Mouse (Mus musculus): ENCODE measurements around the gene Olfr684. TPM values are rescaled to one million over a fixed set of nuclear protein-coding genes. Genes with fewer than 3 reads are reported as not detected.
A peak's percentile ranks its signal among the peaks of the same experiment; 100 is the strongest.

Olfr684 gene
- not detected in 2 replicates for polyA plus RNA-seq (2015; fragmentation: Nextera tagmentation; extraction: Ambion mirVana)

- no peaks in the 10 kb centered on the region for H3K4me1 ChIP-seq (replicated peaks; ENCODE audit: insufficient read depth, low read length)
- no peaks in the 10 kb centered on the region for H3K36me3 ChIP-seq (ENCODE audit: insufficient read depth, low read length)
- WGBS, result 74% methylated on average over 1 of the region's 1 CpGs
- DNase-seq (ENCODE audit: low spot score) (no peak), ATAC-seq (replicated peaks; ENCODE audit: low FRiP score, low read depth) (no peak)
- no peak within 1 kb of the TSS for H3K4me3 ChIP-seq (replicated peaks; ENCODE audit: low read depth, low read length)
- no peak for TF ChIP-seq CTCF (IDR thresholded peaks at IDR 0.05; ENCODE audit: low read depth)
- H3K27ac ChIP-seq, result no peak within 1 kb of the TSS
- H3K4me2 ChIP-seq (ENCODE audit: low read length), result no peak within 1 kb of the TSS
- no peak within 1 kb of the TSS for H3K9ac ChIP-seq (ENCODE audit: low read depth, low read length)
- no peaks in the 10 kb centered on the region for H3K9me3 ChIP-seq (replicated peaks; ENCODE audit: low read length)
- no peaks in the 10 kb centered on the region for H3K27me3 ChIP-seq (ENCODE audit: insufficient read depth, low read length)
Observed at GRCm38 (mm10) chr7:105163553-105163952, at the start of gene Olfr684. Gene Olfr684, minus strand, starts transcription at chr7:105163653.

GRCm38 (mm10) chr7:105207385-105207784 is 43.9 kb upstream of the Olfr684 start, which contains the start of gene Olfr686:
Gene Olfr686, minus strand, starts transcription at chr7:105207485.
- no peak within 1 kb of the TSS for H3K4me3 ChIP-seq (replicated peaks; ENCODE audit: low read depth, low read length)
- DNase-seq (ENCODE audit: low spot score), result no peak
- no peak within 1 kb of the TSS for H3K27ac ChIP-seq
- no peaks in the 10 kb centered on the region for H3K36me3 ChIP-seq (ENCODE audit: insufficient read depth, low read length)
- ATAC-seq (replicated peaks; ENCODE audit: low FRiP score, low read depth), result no peak
- no peaks in the 10 kb centered on the region for H3K9me3 ChIP-seq (replicated peaks; ENCODE audit: low read length)
- no peak within 1 kb of the TSS for H3K9ac ChIP-seq (ENCODE audit: low read depth, low read length)
- TF ChIP-seq CTCF (IDR thresholded peaks at IDR 0.05; ENCODE audit: low read depth), result no peak
- H3K27me3 ChIP-seq (ENCODE audit: insufficient read depth, low read length), result no peaks in the 10 kb centered on the region
- no peaks in the 10 kb centered on the region for H3K4me1 ChIP-seq (replicated peaks; ENCODE audit: insufficient read depth, low read length)
- no peak within 1 kb of the TSS for H3K4me2 ChIP-seq (ENCODE audit: low read length)

- DNase-seq (ENCODE audit: low spot score) (no peak), ATAC-seq (replicated peaks; ENCODE audit: low FRiP score, low read depth) (no peak)
- no peak within 1 kb of the TSS for H3K4me3 ChIP-seq (replicated peaks; ENCODE audit: low read depth, low read length)
- H3K4me2 ChIP-seq (ENCODE audit: low read length), result no peak within 1 kb of the TSS
- no peak within 1 kb of the TSS for H3K9ac ChIP-seq (ENCODE audit: low read depth, low read length)
- H3K9me3 ChIP-seq (replicated peaks; ENCODE audit: low read length), result no peaks in the 10 kb centered on the region
- no peaks in the 10 kb centered on the region for H3K4me1 ChIP-seq (replicated peaks; ENCODE audit: insufficient read depth, low read length)
- no peaks in the 10 kb centered on the region for H3K36me3 ChIP-seq (ENCODE audit: insufficient read depth, low read length)
- no peak for TF ChIP-seq CTCF (IDR thresholded peaks at IDR 0.05; ENCODE audit: low read depth)
- WGBS, result 76% methylated on average over 1 of the region's 1 CpGs
- no peaks in the 10 kb centered on the region for H3K27me3 ChIP-seq (ENCODE audit: insufficient read depth, low read length)
- no peak within 1 kb of the TSS for H3K27ac ChIP-seq
Observed at GRCm38 (mm10) chr7:105185912-105186311, 22.5 kb upstream of the Olfr684 start, which contains the start of gene Olfr685. Gene Olfr685, minus strand, starts transcription at chr7:105186012.

GRCm38 (mm10) chr7:105170773-105171172 is 7.3 kb upstream of the Olfr684 start:
- 52% methylated on average over 4 of the region's 4 CpGs for WGBS
- H3K4me1 ChIP-seq (replicated peaks; ENCODE audit: insufficient read depth, low read length), result no peaks in the 10 kb centered on the region
- H3K27ac ChIP-seq, result no peak overlapping the region
- H3K4me2 ChIP-seq (ENCODE audit: low read length), result no peak overlapping the region
- no peak for ATAC-seq (replicated peaks; ENCODE audit: low FRiP score, low read depth)
- H3K27me3 ChIP-seq (ENCODE audit: insufficient read depth, low read length), result no peaks in the 10 kb centered on the region
- no peaks in the 10 kb centered on the region for H3K36me3 ChIP-seq (ENCODE audit: insufficient read depth, low read length)
- H3K4me3 ChIP-seq (replicated peaks; ENCODE audit: low read depth, low read length), result no peak overlapping the region
- peak; percentile 68 for TF ChIP-seq CTCF (IDR thresholded peaks at IDR 0.05; ENCODE audit: low read depth)
- H3K9ac ChIP-seq (ENCODE audit: low read depth, low read length), result no peak overlapping the region
- no peaks in the 10 kb centered on the region for H3K9me3 ChIP-seq (replicated peaks; ENCODE audit: low read length)
- DNase-seq (ENCODE audit: low spot score), result peak; percentile 48

GRCm38 (mm10) chr7:105146912-105147311 is 16.5 kb downstream of the Olfr684 start, which contains the start of gene Olfr683:
Gene Olfr683, minus strand, starts transcription at chr7:105147012.
- WGBS, result 71% methylated on average over 1 of the region's 1 CpGs
- H3K27ac ChIP-seq, result no peak within 1 kb of the TSS
- no peaks in the 10 kb centered on the region for H3K27me3 ChIP-seq (ENCODE audit: insufficient read depth, low read length)
- no peak within 1 kb of the TSS for H3K4me3 ChIP-seq (replicated peaks; ENCODE audit: low read depth, low read length)
- H3K36me3 ChIP-seq (ENCODE audit: insufficient read depth, low read length), result no peaks in the 10 kb centered on the region
- no peak for TF ChIP-seq CTCF (IDR thresholded peaks at IDR 0.05; ENCODE audit: low read depth)
- DNase-seq (ENCODE audit: low spot score) (no peak), ATAC-seq (replicated peaks; ENCODE audit: low FRiP score, low read depth) (no peak)
- no peaks in the 10 kb centered on the region for H3K4me1 ChIP-seq (replicated peaks; ENCODE audit: insufficient read depth, low read length)
- no peaks in the 10 kb centered on the region for H3K9me3 ChIP-seq (replicated peaks; ENCODE audit: low read length)
- no peak within 1 kb of the TSS for H3K4me2 ChIP-seq (ENCODE audit: low read length)
- H3K9ac ChIP-seq (ENCODE audit: low read depth, low read length), result no peak within 1 kb of the TSS

GRCm38 (mm10) chr7:105141275-105141674 is 22.2 kb downstream of the Olfr684 start:
- Histone ChIP-seq H3K4me3 (replicated peaks; ENCODE audit: low read depth, low read length) (no peak overlapping the region), H3K4me1 (replicated peaks; ENCODE audit: insufficient read depth, low read length) (no peaks in the 10 kb centered on the region), H3K36me3 (ENCODE audit: insufficient read depth, low read length) (no peaks in the 10 kb centered on the region), H3K4me2 (ENCODE audit: low read length) (no peak overlapping the region), H3K9ac (ENCODE audit: low read depth, low read length) (no peak overlapping the region), H3K27ac (no peak overlapping the region), H3K27me3 (ENCODE audit: insufficient read depth, low read length) (no peaks in the 10 kb centered on the region), H3K9me3 (replicated peaks; ENCODE audit: low read length) (no peaks in the 10 kb centered on the region)
- no peak for ATAC-seq (replicated peaks; ENCODE audit: low FRiP score, low read depth)
- TF ChIP-seq CTCF (IDR thresholded peaks at IDR 0.05; ENCODE audit: low read depth), result no peak
- DNase-seq (ENCODE audit: low spot score), result no peak
- WGBS, result 74% methylated on average over 2 of the region's 2 CpGs

GRCm38 (mm10) chr7:105116536-105116935 is 46.9 kb downstream of the Olfr684 start, which contains the start of gene Olfr681:
Gene Olfr681, plus strand, starts transcription at chr7:105116836.
- no peaks in the 10 kb centered on the region for H3K36me3 ChIP-seq (ENCODE audit: insufficient read depth, low read length)
- H3K4me2 ChIP-seq (ENCODE audit: low read length), result no peak within 1 kb of the TSS
- no peaks in the 10 kb centered on the region for H3K27me3 ChIP-seq (ENCODE audit: insufficient read depth, low read length)
- H3K9ac ChIP-seq (ENCODE audit: low read depth, low read length), result no peak within 1 kb of the TSS
- TF ChIP-seq CTCF (IDR thresholded peaks at IDR 0.05; ENCODE audit: low read depth), result no peak
- ATAC-seq (replicated peaks; ENCODE audit: low FRiP score, low read depth), result no peak
- no peak within 1 kb of the TSS for H3K27ac ChIP-seq
- H3K9me3 ChIP-seq (replicated peaks; ENCODE audit: low read length), result no peaks in the 10 kb centered on the region
- H3K4me3 ChIP-seq (replicated peaks; ENCODE audit: low read depth, low read length), result no peak within 1 kb of the TSS
- no peaks in the 10 kb centered on the region for H3K4me1 ChIP-seq (replicated peaks; ENCODE audit: insufficient read depth, low read length)
- DNase-seq (ENCODE audit: low spot score), result no peak

Other genes starting within 250 kb of the Olfr684 start
- gene Olfr667, start 242.2 kb downstream of the Olfr684 start, polyA plus RNA-seq (2015; fragmentation: Nextera tagmentation; extraction: Ambion mirVana), result not detected in 2 replicates
- gene Olfr668, start 235.6 kb downstream of the Olfr684 start, polyA plus RNA-seq (2015; fragmentation: Nextera tagmentation; extraction: Ambion mirVana), result not detected in 2 replicates
- gene Olfr669, start 229.4 kb downstream of the Olfr684 start, polyA plus RNA-seq (2015; fragmentation: Nextera tagmentation; extraction: Ambion mirVana), result not detected in 2 replicates
- gene Olfr670, start 201.0 kb downstream of the Olfr684 start, polyA plus RNA-seq (2015; fragmentation: Nextera tagmentation; extraction: Ambion mirVana), result not detected in 2 replicates
- not detected in 2 replicates for gene Olfr671, start 184.5 kb downstream of the Olfr684 start, polyA plus RNA-seq (2015; fragmentation: Nextera tagmentation; extraction: Ambion mirVana)
- not detected in 2 replicates for gene Olfr672, start 161.6 kb downstream of the Olfr684 start, polyA plus RNA-seq (2015; fragmentation: Nextera tagmentation; extraction: Ambion mirVana)
- not detected in 2 replicates for gene Olfr675, start 135.2 kb downstream of the Olfr684 start, polyA plus RNA-seq (2015; fragmentation: Nextera tagmentation; extraction: Ambion mirVana)
- gene Olfr676, start 131.0 kb downstream of the Olfr684 start, polyA plus RNA-seq (2015; fragmentation: Nextera tagmentation; extraction: Ambion mirVana), result not detected in 2 replicates
- gene Olfr677, start 112.3 kb downstream of the Olfr684 start, polyA plus RNA-seq (2015; fragmentation: Nextera tagmentation; extraction: Ambion mirVana), result not detected in 2 replicates
- gene Olfr678, start 99.2 kb downstream of the Olfr684 start, polyA plus RNA-seq (2015; fragmentation: Nextera tagmentation; extraction: Ambion mirVana), result not detected in 2 replicates
- not detected in 2 replicates for gene Olfr679, start 82.4 kb downstream of the Olfr684 start, polyA plus RNA-seq (2015; fragmentation: Nextera tagmentation; extraction: Ambion mirVana)
- not detected in 2 replicates for gene Olfr680-ps1, start 70.8 kb downstream of the Olfr684 start, polyA plus RNA-seq (2015; fragmentation: Nextera tagmentation; extraction: Ambion mirVana)
- not detected in 2 replicates for gene Olfr681, start 46.8 kb downstream of the Olfr684 start, polyA plus RNA-seq (2015; fragmentation: Nextera tagmentation; extraction: Ambion mirVana)
- not detected in 2 replicates for gene Olfr683, start 16.6 kb downstream of the Olfr684 start, polyA plus RNA-seq (2015; fragmentation: Nextera tagmentation; extraction: Ambion mirVana)
- not detected in 2 replicates for gene Olfr685, start 22.4 kb upstream of the Olfr684 start, polyA plus RNA-seq (2015; fragmentation: Nextera tagmentation; extraction: Ambion mirVana)
- not detected in 2 replicates for gene Olfr686, start 43.8 kb upstream of the Olfr684 start, polyA plus RNA-seq (2015; fragmentation: Nextera tagmentation; extraction: Ambion mirVana)
- not detected in 2 replicates for gene Olfr688, start 124.4 kb upstream of the Olfr684 start, polyA plus RNA-seq (2015; fragmentation: Nextera tagmentation; extraction: Ambion mirVana)
- gene Olfr689, start 147.5 kb upstream of the Olfr684 start, polyA plus RNA-seq (2015; fragmentation: Nextera tagmentation; extraction: Ambion mirVana), result not detected in 2 replicates
- gene Olfr690, start 170.5 kb upstream of the Olfr684 start, polyA plus RNA-seq (2015; fragmentation: Nextera tagmentation; extraction: Ambion mirVana), result not detected in 2 replicates
- gene Olfr691, start 178.6 kb upstream of the Olfr684 start, polyA plus RNA-seq (2015; fragmentation: Nextera tagmentation; extraction: Ambion mirVana), result not detected in 2 replicates
- gene Olfr692, start 204.6 kb upstream of the Olfr684 start, polyA plus RNA-seq (2015; fragmentation: Nextera tagmentation; extraction: Ambion mirVana), result not detected in 2 replicates
- gene Gm5901, start 211.4 kb upstream of the Olfr684 start, polyA plus RNA-seq (2015; fragmentation: Nextera tagmentation; extraction: Ambion mirVana), result not detected in 2 replicates
- 28.0 and 33.2 TPM in 2 replicates for gene Fam160a2, start 236.4 kb upstream of the Olfr684 start, polyA plus RNA-seq (2015; fragmentation: Nextera tagmentation; extraction: Ambion mirVana)
- 0.05 TPM in 1 of 2 replicates, not detected in the other for gene Cnga4, start 240.9 kb upstream of the Olfr684 start, polyA plus RNA-seq (2015; fragmentation: Nextera tagmentation; extraction: Ambion mirVana)

Data from kidney, postnatal 0 days (tissue).